In the genomic region with DNA sequence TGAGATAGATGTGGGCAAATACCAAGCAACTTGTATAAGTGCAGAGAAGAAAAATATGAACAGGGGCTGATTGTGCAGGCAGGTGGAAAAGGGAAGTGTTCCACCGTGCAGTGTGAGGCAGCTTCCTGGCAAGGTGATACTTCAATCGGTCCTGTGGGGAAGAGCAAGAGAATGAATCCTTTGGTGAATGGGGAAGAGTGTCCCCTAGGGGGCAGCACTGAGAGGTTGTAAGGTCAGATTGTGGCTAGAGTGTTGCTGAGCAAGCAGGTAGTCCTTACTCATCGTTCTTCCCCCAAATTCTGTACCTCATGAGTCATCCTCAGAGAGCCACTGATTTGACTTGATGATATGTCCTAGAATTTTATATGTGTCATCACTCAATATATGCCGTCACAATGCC, we compare ENCODE assay signal across 8 mouse cellular contexts. TPM values are rescaled to one million over a fixed set of nuclear protein-coding genes. Genes with fewer than 3 reads are reported as not detected.
DNase-seq lines count a peak whose midpoint lies in the region; ATAC-seq lines count a peak whose summit lies in the region.

No protein-coding gene starts in this region.

- DNase-seq in gastrocnemius, postnatal 10 days, result peak; percentile 19
- no peak for DNase-seq in gastrocnemius, postnatal 14 days
- DNase-seq in right cerebral cortex, postnatal 14 days, result peak; percentile 44
- DNase-seq in right cerebral cortex, adult 2 months (ENCODE audit: low spot score in 2 of 2), result no peak
- peak; percentile 50 for DNase-seq in c-Kit-positive CD71-negative TER-119-negative erythroid progenitor cells, embryonic 14.5 days (ENCODE audit: low read depth)
- DNase-seq in ovary, postnatal 10 days (ENCODE audit: low spot score), result no peak
- no peak for DNase-seq in ovary, postnatal 36 days (ENCODE audit: low spot score)

- peak; percentile 59 for ATAC-seq in megakaryocyte, adult 5-6 weeks (ENCODE audit: poor library complexity, severe bottlenecking)

- intact Hi-C loops in gastrocnemius, postnatal 14 days (cut with DNase I; ENCODE audit: low total_unique reads), result no loop called here

RNA-seq across cellular contexts. Expression of a gene that starts 4.0 kb away (rescaled TPM):
- 1 to 10 TPM; 1.9 to 3.0 TPM for total RNA-seq in gastrocnemius, postnatal 10 days (2021)
- 1 to 10 TPM in 1 of 2 experiments, under 1 TPM in 1; 0.89 to 1.3 TPM for total RNA-seq in gastrocnemius, postnatal 14 days (2021)
- not detected in 2 replicates for total RNA-seq in megakaryocyte, adult 5-6 weeks (2015)
- total RNA-seq in megakaryocyte, adult 5-6 weeks (2017), result not detected in 2 replicates

RNA-seq across cellular contexts. Expression of a gene that starts 20.0 kb away (rescaled TPM):
- 100 to 1,000 TPM; 121 to 122 TPM for total RNA-seq in gastrocnemius, postnatal 10 days (2021)
- 100 to 1,000 TPM in 1 of 2 experiments, 10 to 100 TPM in 1; 98.1 to 105 TPM for total RNA-seq in gastrocnemius, postnatal 14 days (2021)
- total RNA-seq in megakaryocyte, adult 5-6 weeks (2015), result 208 and 215 TPM in 2 replicates
- 65.0 and 75.5 TPM in 2 replicates for total RNA-seq in megakaryocyte, adult 5-6 weeks (2017)

RNA-seq across cellular contexts. Expression of a gene that starts 24.2 kb away (rescaled TPM):
- total RNA-seq in gastrocnemius, postnatal 10 days (2021), result under 1 TPM; 0.68 to 0.79 TPM
- total RNA-seq in gastrocnemius, postnatal 14 days (2021), result under 1 TPM; 0.66 to 0.70 TPM
- 0.80 and 0.96 TPM in 2 replicates for total RNA-seq in megakaryocyte, adult 5-6 weeks (2015)
- total RNA-seq in megakaryocyte, adult 5-6 weeks (2017), result 0.53 and 1.6 TPM in 2 replicates

RNA-seq across cellular contexts. Expression of a gene that starts 60.0 kb away (rescaled TPM):
- not detected for total RNA-seq in gastrocnemius, postnatal 10 days (2021)
- total RNA-seq in gastrocnemius, postnatal 14 days (2021), result not detected
- total RNA-seq in megakaryocyte, adult 5-6 weeks (2015), result not detected in 2 replicates
- not detected in 2 replicates for total RNA-seq in megakaryocyte, adult 5-6 weeks (2017)

Comparison
In these comparisons a context has a peak if more than half of its experiments do, and no peak if none do; other contexts are left out.
1. DNase-seq: peak in gastrocnemius, postnatal 10 days (single experiment), right cerebral cortex, postnatal 14 days (single experiment) and c-Kit-positive CD71-negative TER-119-negative erythroid progenitor cells, embryonic 14.5 days (single experiment); none in gastrocnemius, postnatal 14 days (single experiment), right cerebral cortex, adult 2 months (0 of 2), ovary, postnatal 10 days (single experiment) and ovary, postnatal 36 days (single experiment).